Mouse (Mus musculus) myocyte (in vitro differentiated cells): Measurements from ENCODE around the gene Ahnak.

Source experiments
- E2F4 ChIP-seq: IDR thresholded peaks from one replicate; pipeline ENCODE4 v1.6.1; 2011; ENCODE audit warnings: mild to moderate bottlenecking, control low read depth, moderate library complexity; ENCODE audit not compliant: insufficient read depth
- MYOD1 ChIP-seq, 3 experiments: IDR thresholded peaks; one replicate each; pipeline ENCODE4 v1.6.1; 2011; ENCODE audit warnings: control low read depth in 2 of 3, low read depth in 2 of 3, mild to moderate bottlenecking in 2 of 3, moderate library complexity in 1 of 3; ENCODE audit not compliant: insufficient read length in 2 of 3, control insufficient read depth in 1 of 3
- POLR2A ChIP-seq: IDR thresholded peaks from one replicate; pipeline ENCODE4 v1.6.1; 2011; ENCODE audit warnings: low read depth, mild to moderate bottlenecking, control low read depth, moderate library complexity; ENCODE audit not compliant: insufficient read length
- POLR2AphosphoS2 ChIP-seq: IDR thresholded peaks from one replicate; pipeline ENCODE4 v1.6.1; 2011; ENCODE audit warnings: low read depth, control low read depth; ENCODE audit not compliant: insufficient read length
- TCF12 ChIP-seq: IDR thresholded peaks from one replicate; pipeline ENCODE4 v1.6.1; 2011; ENCODE audit warnings: mild to moderate bottlenecking, control low read depth; ENCODE audit not compliant: poor library complexity, insufficient read depth, severe bottlenecking

GRCm38 (mm10) chr19:9048981-9049687, 60.0 kb downstream of the Ahnak start:
- TF ChIP-seq POLR2A, result no peak
- TF ChIP-seq E2F4, result no peak
- no peak for TF ChIP-seq POLR2AphosphoS2
- TF ChIP-seq MYOD1 (IDR thresholded peaks at IDR 0.05; ENCODE audit: control insufficient read depth in 1 of 3, insufficient read length in 2 of 3, low read depth in 2 of 3), result no peak
- TF ChIP-seq TCF12, result no peak
